Mouse (Mus musculus) mesoderm, embryonic 11.5 days (tissue): ENCODE data around the gene Gcm2.

Experiments
- DNase-seq: peaks from one replicate; pipeline ENCODE4 v3.0.0-alpha.2; 2012; ENCODE audit warnings: low read depth, low spot score

Gene Gcm2

DNA sequence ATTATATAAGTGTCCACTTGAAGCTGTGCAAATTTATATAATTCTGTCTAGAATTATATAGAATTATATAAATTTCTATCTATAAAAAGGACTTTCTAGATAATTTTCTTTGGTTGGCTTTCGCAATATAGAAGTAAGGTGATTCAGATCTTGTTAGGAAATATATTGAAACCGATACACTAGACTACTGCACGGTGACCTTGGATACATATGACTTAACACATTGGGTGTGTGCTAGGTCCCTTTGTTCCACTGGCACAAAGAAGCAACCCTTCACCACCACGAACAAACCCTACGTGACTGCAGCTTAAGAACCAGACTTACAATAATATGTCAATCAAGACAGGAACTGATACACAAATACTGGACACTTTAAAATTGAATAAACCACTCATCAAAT, 31.0 kb downstream of the Gcm2 start:
- DNase-seq: no peak

DNA sequence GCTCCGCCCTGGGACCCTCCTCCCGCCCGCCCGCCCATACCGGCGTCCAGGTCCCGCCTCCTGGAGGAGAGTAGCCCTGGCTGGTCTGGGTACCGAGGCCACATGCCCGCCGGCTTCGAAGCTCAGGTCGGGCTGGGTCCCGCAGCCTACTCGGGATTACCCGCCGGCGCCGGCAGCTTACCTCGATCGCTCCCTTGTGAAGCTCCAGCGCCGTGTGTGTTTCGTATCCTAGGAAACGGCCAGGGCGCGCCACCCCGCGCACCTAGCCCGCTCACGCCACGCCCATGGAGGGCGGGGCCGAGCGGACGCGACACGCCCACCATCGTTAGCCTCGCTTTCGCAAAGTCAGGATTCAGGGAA, 31.4 kb downstream of the Gcm2 start, which contains the start of gene Mak:
Gene Mak (minus strand): TSS at position 286 of the 360 bp plus-strand sequence.
- peak; percentile 85 for DNase-seq

DNA sequence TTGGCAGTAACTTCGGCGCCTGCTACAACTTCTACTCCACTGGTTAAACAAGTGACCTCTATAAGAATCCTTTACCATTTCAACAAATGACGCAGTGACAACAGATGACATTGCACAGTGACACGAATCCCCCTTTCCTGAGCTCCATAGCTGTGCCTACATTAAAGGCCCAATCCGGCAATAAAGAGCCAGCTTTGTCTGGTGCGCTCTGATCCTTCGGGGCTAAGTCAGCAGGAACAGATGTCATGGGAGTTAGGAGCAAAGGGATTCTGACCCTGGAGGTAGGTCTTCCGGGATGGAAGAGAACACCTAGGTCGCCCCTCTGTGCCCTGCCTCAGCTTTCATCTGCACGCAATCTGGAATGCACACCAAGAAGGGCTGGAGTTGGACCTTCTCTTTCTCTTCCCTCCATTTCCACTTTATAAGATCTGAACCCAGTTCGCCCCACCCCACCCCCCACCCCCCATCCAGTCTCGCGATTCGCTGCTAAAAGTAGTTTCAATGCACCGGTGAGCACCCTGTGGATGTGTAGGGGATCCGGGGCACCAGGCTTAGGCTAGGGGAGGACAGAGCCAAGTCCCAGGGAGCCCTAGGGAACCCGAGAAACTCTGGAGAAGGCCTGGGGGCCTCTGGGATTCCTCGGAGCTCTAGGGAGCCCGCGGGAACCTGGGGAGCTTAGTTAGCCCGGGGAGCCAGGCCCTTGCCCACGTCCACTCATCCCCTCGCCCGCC, 32.0 kb downstream of the Gcm2 start:
- DNase-seq: peak; percentile 12

DNA sequence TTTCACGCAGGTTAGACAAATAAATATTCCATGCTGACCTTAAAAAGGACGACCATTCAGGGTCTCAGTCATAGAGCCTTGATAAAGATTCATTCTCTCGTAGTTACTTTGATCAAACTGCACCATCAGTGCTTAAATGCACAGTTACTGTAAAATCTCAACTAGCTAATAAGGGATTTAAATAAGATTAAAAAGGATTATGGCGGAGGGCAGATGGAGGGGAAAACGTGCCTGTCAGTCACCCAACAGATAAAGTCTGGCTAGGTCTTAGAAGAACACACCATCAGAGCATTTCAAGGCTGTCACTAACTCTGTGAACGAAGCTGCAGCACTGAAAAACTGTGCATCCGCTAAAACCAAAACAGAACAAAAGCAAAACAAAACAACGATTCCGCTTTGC, 32.9 kb downstream of the Gcm2 start:
- no peak for DNase-seq

DNA sequence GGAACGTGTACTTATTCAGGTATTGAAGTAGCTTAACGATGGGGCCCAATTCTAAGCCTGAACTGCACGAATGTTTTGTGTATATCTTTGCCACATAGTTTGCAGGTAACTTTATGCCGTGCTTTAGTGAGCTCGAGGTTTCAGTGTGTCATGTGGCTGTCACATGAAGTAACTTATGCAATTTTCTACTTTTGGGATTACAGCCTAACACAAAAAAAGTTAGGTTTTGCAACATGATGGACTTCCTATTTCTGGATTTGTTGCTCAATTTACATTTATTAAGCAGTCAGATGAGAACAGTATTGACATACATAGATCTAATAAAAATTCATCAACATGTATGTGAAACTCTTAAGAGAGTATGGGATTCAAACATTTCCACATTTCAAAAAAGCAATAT, 37.0 kb downstream of the Gcm2 start:
- no peak for DNase-seq

DNA sequence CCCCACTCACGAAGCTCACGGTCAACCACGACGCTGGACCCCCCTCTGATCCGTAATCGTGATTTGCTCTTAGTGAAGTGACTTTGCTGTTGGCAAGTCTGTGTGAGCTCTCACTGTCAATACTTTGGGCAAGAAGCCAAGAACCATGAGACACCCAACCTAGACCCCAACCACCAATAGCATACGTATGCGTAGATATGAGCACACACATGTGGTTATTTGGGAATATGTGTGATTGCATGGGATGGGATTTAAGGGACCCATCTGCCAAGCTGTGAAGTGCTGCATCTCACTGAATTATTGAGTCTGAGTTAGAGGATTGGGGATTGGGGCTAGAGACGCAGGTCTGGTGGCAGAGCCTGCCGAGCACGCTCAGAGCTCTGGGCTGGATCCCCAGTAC, 39.2 kb downstream of the Gcm2 start:
- DNase-seq: no peak

DNA sequence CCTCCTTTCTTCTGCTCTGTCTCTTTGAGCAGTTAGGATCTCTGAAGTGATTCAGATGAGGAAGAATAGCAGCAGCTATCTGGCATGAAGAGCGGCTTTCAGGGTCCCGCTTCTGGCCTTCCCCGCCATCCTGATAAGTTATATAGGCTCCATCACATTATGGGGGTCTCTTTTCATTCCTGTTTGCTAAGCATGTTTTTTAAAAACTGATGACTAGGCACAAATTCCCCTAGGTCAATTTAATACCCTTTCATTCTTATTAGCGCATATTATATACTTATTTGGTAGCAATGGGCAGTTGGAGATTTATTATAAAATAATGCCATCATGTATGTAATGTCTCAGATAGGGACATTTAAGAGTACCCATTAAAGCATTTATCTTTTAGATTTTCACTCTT, 43.2 kb downstream of the Gcm2 start:
- no peak for DNase-seq

DNA sequence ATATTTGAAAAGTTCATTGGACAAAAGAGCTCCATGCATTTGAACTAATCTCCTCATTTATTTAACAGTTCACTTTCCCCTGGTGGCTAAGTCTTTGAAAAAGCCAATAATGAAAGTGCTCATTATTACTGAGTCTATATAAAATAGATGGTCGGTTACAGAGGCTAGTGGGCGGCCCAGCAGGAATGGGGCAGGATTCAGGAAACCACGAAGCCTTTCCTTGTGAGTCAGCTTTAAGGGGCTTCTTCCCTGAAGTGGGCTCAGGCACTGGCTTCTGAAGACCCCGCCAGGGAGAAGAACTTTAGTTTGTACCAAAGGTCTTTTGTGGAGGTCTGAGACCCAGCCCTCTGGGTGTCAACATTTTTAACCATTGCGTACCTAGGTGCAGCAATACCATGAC, 58.9 kb downstream of the Gcm2 start:
- DNase-seq: no peak
